Mouse (Mus musculus): ENCODE data around the gene Cxcl16.
"Not testable (repeated sequence)": the region's sequence is repeated elsewhere in the genome, so short reads cannot be mapped to it uniquely, and the experiment has no call there.

The Cxcl16 gene

DNA sequence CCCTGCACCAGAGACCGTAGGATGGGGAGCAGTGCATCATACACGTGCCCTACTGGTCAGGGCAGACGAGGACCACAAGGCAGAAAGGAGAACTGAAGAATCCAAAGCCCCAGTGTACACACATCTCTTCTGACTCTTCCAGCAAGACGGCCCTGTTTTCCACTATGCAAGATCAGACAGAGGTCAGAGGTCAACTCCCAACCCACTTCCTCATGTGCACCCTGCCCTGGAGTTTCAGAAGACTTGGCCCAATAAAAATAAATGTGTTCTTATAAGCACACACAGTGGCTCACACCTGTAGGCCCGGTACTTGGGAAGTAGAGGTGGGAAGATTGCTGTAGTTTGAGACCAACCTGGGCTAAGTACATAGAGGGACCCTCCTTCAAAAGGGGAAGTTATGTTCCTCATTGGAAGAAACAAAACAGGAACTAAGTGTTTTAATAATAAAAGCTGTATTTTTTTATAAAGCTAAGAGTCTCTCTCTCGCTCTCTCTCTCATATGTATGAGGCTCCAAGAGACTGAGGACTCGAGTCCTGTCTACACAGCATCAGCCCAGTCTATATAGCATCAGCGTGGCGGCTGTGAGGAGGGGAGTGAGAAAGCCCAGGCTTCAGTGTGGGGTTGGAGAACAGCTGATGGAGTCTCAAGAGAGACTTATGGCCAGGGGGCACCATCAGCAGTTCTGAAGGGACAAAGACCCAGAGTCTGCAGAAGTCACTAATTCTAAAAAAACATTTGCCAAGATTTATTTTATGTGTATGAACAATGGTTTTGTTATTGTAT, 6.3 kb downstream of the Cxcl16 start:
- no peak for DNase-seq (ENCODE audit: low read depth, low spot score)

DNA sequence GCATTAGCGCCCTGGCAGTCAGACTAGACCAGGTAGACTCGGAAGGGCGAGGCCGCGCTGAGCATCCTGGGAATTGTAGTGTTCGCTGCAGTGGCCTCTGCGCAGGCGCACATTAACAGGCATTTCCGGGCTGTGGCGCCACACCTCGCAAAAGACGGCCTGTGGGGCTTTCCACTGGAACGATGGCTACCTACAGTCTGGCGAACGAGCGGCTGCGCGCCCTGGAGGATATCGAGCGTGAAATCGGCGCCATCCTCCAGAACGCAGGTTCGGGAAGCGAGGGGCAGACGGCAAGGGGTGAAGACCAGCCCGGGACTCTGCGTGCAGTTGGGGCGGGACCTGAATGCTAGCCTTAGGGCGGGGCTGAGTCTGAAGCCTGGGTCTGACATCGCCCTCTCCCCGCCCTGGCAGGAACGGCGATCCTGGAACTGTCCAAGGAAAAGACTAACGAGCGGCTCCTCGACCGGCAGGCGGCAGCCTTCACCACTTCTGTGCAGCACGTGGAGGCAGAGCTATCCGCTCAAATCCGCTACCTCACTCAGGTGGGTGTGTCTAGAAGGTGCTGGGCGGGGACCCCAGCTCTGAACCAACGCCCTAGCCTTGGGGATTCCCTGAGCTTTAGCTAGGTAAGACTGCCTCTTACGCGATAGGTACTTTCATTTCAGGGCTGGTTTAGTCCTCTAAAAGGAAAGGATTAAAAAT, 7.8 kb downstream of the Cxcl16 start, which contains the start of gene Med11:
Gene Med11, plus strand, starts transcription at position 123 of the 702 bp plus-strand sequence.
- DNase-seq (ENCODE audit: low read depth, low spot score): peak; percentile 85

- no peak for DNase-seq (ENCODE audit: low read depth, low spot score)
Observed at GRCm38 (mm10) chr11:70450926-70451325, 8.9 kb downstream of the Cxcl16 start.

- DNase-seq (ENCODE audit: low read depth, low spot score): no peak
Observed at GRCm38 (mm10) chr11:70447373-70447772, 12.4 kb downstream of the Cxcl16 start.

DNA sequence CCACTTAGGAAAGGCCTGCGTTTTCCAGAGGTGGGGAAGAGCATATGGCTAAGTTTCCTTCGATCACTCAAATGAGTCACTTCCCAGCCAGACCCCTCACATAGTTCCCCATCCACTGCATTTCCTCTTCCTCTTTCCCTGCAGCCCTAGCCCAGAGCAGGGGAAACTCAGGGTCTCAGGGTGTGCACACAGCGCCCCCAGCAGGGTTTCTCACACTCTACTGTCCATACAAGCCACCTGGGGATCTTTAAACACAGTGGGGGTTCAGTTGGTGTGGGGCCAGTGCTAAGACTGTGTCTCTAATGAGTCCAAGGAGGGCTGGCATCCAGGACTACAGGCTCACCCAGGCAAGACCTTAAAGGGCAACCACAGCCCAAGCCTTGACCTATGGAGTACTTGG, 13.0 kb downstream of the Cxcl16 start:
- no peak for DNase-seq (ENCODE audit: low read depth, low spot score)

DNA sequence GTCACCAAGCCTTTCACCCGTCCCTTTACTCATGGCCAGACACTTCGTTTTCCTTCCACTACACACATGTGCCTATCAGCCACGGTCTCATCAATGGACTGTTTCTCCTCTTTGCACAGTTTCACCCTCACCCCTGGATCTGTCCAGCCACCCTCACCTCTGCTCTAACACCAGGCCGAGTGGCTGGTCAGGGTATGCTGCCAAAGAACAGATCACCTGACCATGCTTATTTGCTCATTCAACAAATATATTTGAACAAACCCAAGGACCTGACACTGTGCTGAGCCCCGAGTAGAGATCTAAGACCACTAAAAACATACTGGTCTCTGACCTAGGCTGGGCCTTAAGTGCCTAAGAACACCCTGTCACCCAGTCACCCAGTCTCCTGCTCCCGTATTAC, 15.1 kb downstream of the Cxcl16 start:
- DNase-seq (ENCODE audit: low read depth, low spot score): no peak

GRCm38 (mm10) chr11:70443964-70444363, 15.8 kb downstream of the Cxcl16 start:
- DNase-seq (ENCODE audit: low read depth, low spot score): no peak

GRCm38 (mm10) chr11:70441882-70442281, 17.9 kb downstream of the Cxcl16 start:
- no peak for DNase-seq (ENCODE audit: low read depth, low spot score)

DNA sequence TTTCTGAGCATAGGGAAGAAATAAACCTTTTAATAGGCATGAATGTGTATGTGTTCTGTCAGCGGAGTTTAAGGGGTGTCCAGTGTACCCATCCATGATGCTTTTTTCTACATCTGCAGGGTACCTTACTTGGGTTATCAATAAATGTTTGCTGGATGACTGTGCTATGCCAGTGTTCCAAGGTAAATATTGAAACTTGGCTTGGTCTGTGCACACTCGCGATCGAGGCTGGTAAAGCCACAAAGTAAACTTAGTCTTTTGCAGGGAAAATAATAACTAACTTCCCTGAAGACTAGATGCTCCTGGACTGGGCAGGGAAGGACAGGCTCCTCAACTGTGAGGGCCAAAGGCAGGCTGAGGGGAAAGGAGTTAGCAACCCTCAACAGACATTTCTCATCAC, 19.1 kb downstream of the Cxcl16 start:
- no peak for DNase-seq (ENCODE audit: low read depth, low spot score)

- no peak for DNase-seq (ENCODE audit: low read depth, low spot score)
Observed at GRCm38 (mm10) chr11:70438728-70439374, 20.9 kb downstream of the Cxcl16 start.

GRCm38 (mm10) chr11:70437426-70437825, 22.4 kb downstream of the Cxcl16 start:
- no peak for DNase-seq (ENCODE audit: low read depth, low spot score)

DNA sequence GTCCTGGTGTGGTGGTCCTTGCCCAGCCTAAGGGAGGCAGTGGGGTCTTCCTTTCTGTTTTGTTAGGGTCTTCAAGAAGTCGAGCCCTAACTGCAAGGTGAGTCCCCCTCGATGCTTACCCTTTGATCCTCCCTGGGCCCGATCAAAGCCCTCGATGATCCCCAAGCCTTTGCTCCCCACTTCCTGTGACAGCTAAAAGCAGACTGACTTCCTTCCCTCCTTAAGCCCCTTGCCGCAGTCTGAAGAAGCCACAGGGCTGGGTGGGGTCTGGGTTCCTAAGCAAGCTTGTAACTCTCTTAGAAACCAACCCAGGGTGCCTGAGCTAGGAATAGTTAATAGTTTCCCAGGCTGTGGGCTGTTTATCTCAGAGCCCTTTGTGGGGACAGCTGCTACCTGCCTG, 24.3 kb downstream of the Cxcl16 start:
- no peak for DNase-seq (ENCODE audit: low read depth, low spot score)

DNA sequence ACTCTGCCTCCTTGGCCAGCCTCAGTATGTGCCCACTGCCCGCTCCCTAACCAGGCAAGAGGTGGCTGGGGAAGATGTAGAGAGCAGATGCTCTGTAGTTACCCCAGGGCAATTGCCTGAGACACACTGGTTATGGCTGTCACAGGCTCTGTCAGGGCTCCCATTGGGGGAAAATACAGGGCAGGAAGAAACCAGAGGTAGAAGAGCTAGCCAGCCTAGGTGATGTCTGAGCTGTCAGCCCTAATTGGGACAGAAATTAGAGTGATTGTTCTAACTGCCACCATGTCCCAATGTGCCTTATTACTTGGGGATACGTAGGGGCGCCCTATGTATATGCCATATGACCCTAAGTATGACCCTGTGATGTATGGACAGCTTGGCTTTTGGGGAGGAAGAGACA, 25.8 kb downstream of the Cxcl16 start:
- DNase-seq (ENCODE audit: low read depth, low spot score): no peak

GRCm38 (mm10) chr11:70433569-70433943, 26.2 kb downstream of the Cxcl16 start:
- no peak for DNase-seq (ENCODE audit: low read depth, low spot score)

DNA sequence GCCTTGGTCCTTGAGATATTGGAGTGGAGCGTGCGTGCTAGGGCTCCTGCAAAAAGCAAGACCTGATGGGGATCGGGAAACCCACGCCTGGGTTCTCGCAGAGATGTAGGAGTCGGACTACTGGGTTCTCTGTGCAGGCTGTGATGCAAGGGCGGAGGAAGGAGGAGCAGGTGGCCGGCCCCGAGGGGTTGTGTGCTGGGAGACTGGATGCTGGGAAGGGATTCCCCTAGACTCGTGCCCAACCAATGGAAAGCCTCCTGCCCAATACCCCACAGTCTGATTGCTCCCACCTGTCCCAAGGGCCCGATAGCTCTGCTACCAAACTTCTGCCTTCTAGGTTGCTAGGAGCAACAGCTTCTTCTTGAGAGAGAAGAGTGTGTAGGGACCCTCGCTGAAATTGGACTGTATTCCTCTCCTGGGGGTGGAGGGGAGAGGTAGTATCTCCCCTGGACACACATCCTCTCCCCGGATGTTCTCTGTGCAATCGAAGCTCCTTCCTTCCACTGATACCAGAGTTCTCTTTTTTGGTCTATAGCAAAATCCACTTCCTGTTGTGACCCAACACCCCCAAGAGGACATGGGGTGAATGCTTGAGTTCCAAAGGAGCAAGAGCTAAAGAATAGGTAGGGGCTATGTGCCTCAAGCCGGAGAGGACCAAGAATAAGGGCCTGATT, 26.8 kb downstream of the Cxcl16 start:
- DNase-seq (ENCODE audit: low read depth, low spot score): no peak

GRCm38 (mm10) chr11:70432048-70432894, 27.5 kb downstream of the Cxcl16 start, which contains the start of gene Arrb2:
TSS of gene Arrb2 (plus strand) at chr11:70432635.
- DNase-seq (ENCODE audit: low read depth, low spot score): peak; percentile 98

- no peak for DNase-seq (ENCODE audit: low read depth, low spot score)
Observed at GRCm38 (mm10) chr11:70431574-70431973, 28.2 kb downstream of the Cxcl16 start.

DNA sequence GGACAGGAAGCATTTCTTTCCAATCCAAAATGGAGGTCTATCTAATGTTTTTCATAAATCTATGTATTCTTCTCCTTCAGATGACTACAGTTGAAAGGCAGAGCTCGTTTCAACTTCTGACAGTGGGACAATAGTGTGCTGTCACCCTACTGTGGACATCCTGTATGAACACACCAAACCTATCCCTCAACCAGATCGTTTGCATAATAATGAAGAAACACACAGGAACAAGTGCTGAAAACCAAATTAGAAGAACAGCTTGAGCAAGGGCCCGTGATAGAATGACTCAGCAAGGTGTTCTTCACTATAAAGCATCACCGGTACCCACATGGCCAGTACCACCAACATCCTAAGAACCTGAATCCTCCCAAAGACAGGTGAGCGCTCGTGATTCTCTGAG, 33.2 kb downstream of the Cxcl16 start:
- not testable (repeated sequence) for DNase-seq (ENCODE audit: low read depth, low spot score)

DNA sequence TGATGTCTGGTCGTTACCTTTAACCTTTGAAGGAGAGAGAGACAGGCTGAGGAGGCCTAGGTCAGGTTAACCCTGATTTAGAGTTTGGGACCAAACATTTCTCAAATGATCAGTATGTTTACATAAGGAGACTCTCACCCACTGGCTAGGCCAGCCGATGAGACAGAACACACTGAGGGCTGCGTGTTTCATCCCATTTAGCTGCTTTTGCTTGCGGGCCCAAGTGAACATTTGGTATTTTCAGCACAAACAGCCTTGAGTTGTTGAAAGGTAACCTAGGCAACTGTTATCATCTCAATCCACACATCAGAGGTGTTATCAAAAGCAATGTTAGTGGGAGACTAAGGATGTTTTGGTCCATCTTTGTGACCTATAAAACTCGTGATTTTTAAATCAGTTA, 40.3 kb downstream of the Cxcl16 start:
- DNase-seq (ENCODE audit: low read depth, low spot score): no peak

DNA sequence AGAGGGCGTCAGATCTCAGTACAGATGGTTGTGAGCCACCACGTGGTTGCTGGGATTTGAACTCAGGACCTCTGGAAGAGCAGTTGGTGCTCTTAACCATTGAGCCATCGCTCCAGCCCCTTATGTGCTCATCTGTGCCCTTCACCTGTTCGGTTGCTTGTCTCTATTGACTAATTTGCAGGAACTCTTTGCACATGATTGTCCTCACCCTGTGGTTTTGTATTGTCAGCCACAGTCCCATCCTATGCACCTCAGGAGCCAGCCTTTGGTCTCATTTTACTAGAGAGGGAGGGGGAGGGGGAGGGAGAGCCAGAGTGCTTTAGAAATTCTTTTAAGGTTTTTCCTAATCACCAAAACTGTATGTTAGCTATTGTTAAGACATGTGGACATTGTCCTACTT, 41.6 kb downstream of the Cxcl16 start:
- DNase-seq (ENCODE audit: low read depth, low spot score): no peak

DNA sequence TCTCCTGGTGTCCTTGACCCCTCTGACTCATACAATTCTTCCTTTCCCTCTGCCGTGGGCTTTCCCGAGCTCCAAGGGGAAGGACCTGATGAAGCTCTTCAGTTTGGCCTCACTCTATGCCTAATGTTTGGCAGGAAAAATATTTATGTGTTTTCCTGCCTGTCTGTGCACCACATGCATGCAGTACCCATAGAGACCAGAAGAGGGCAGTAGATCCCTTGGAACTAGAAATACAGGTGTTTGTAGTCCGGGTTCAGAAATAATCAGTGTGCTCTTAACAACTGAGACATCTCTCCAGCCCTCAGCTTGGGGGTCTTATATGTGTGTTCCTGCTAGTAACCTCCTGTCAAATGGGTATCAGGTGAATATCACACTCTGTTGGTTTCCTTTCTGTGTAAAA, 45.8 kb downstream of the Cxcl16 start:
- no peak for DNase-seq (ENCODE audit: low read depth, low spot score)

All from brain, embryonic 18.5 days (tissue).